Mouse (Mus musculus): ENCODE results near the gene Osbpl8. TPM values are rescaled to one million over a fixed set of nuclear protein-coding genes. Genes with fewer than 3 reads are reported as not detected.

Gene Osbpl8
- 8.1 and 10.4 TPM in 2 replicates for polyA plus RNA-seq (2012; rRNA removed; ENCODE audit: low replicate concordance)

GRCm38 (mm10) chr10:111164304-111165218 is at the start of gene Osbpl8:
Gene Osbpl8 (plus strand): TSS chr10:111164752.

GRCm38 (mm10) chr10:111298140-111299098 is 133.9 kb downstream of the Osbpl8 start, which contains the start of gene Bbs10:
Gene Bbs10 (plus strand): TSS chr10:111298679.

Other genes starting within 250 kb of the Osbpl8 start
- 29.6 and 54.8 TPM in 2 replicates for gene Csrp2, start 245.0 kb upstream of the Osbpl8 start, polyA plus RNA-seq (2012; rRNA removed; ENCODE audit: low replicate concordance)
- gene Zdhhc17, start 154.6 kb upstream of the Osbpl8 start, polyA plus RNA-seq (2012; rRNA removed; ENCODE audit: low replicate concordance), result 17.8 and 29.0 TPM in 2 replicates
- 2.2 and 2.4 TPM in 2 replicates for gene Bbs10, start 133.9 kb downstream of the Osbpl8 start, polyA plus RNA-seq (2012; rRNA removed; ENCODE audit: low replicate concordance)